Comparison of ENCODE assay signal across 9 mouse cellular contexts in genomic region chr1:194929972-194930355, GRCm38 (mm10). TPM values are rescaled to one million over a fixed set of nuclear protein-coding genes. Genes with fewer than 3 reads are reported as not detected.
DNase-seq lines count a peak whose midpoint lies in the region; ATAC-seq and TF ChIP-seq lines count a peak whose summit lies in the region.
"Had no signal": no experiment of that assay in that cellular context is flagged by ENCODE, and none has a peak within 500 bp of the region (broad histone marks: within the 10 kb centered on the region; RNA-seq: fewer than 3 reads in every experiment).

No protein-coding gene starts in this region.

- no peak overlapping the region for H3K9ac ChIP-seq in heart, embryonic 12.5 days
- no peak overlapping the region for H3K9ac ChIP-seq in lung, postnatal 0 days (replicated peaks; ENCODE audit: low read depth)
- H3K9ac ChIP-seq: midbrain, embryonic 12.5 days had no signal

- no peak overlapping the region for H3K4me3 ChIP-seq in heart, embryonic 12.5 days
- H3K4me3 ChIP-seq in lung, postnatal 0 days (ENCODE audit: low read depth, low read length) = no peak overlapping the region
- H3K4me3 ChIP-seq: midbrain, embryonic 12.5 days had no signal

- H3K36me3 ChIP-seq in heart, embryonic 12.5 days = no peaks in the 10 kb centered on the region
- no peaks in the 10 kb centered on the region for H3K36me3 ChIP-seq in lung, postnatal 0 days (ENCODE audit: insufficient read depth, low read length)
- H3K36me3 ChIP-seq: midbrain, embryonic 12.5 days had no signal

- no peak for ATAC-seq in heart, embryonic 12.5 days (ENCODE audit: insufficient number of reproducible peaks, low FRiP score)
- peak; percentile 83 for ATAC-seq in lung, postnatal 0 days
- ATAC-seq in activated CD4-positive, CD25-positive, alpha-beta regulatory T cell, adult 4 months = no peak

- H3K9me3 ChIP-seq in heart, embryonic 12.5 days (replicated peaks) = no peaks in the 10 kb centered on the region
- H3K9me3 ChIP-seq in lung, postnatal 0 days (ENCODE audit: low read length) = no peaks in the 10 kb centered on the region
- H3K9me3 ChIP-seq: midbrain, embryonic 12.5 days had no signal

- TF ChIP-seq EP300 in lung, postnatal 0 days (IDR thresholded peaks at IDR 0.05) = no peak

- no peaks in the 10 kb centered on the region for H3K27me3 ChIP-seq in heart, embryonic 12.5 days (replicated peaks)
- H3K27me3 ChIP-seq in lung, postnatal 0 days (replicated peaks; ENCODE audit: insufficient read depth, low read length) = no peaks in the 10 kb centered on the region
- H3K27me3 ChIP-seq: midbrain, embryonic 12.5 days had no signal

- no peak overlapping the region for H3K27ac ChIP-seq in heart, embryonic 12.5 days (ENCODE audit: poor library complexity, severe bottlenecking)
- peak overlapping the region; percentile 1; the same call in 1 of the 2 replicates for H3K27ac ChIP-seq in lung, postnatal 0 days (ENCODE audit: low read length)
- H3K27ac ChIP-seq: midbrain, embryonic 12.5 days had no signal

- peak; percentile 71 to 83 for DNase-seq in heart, adult 18-20 months
- peak; percentile 12 for DNase-seq in ZHBTc4 (ENCODE audit: low read depth, low spot score)
- peak; percentile 51 to 63 for DNase-seq in gastrocnemius, adult 8-10 months (ENCODE audit: low spot score in 2 of 2)
- peak; percentile 79 for DNase-seq in lung, postnatal 0 days (ENCODE audit: low spot score)
- no peak for DNase-seq in adrenal gland, postnatal 10 days
- DNase-seq in adrenal gland, postnatal 14 days = no peak

- WGBS in heart, embryonic 12.5 days = 37% methylated on average over 1 of the region's 1 CpGs
- 47% methylated on average over 1 of the region's 1 CpGs for WGBS in lung, postnatal 0 days

- peaks cover 49% of the 10 kb centered on the region for H3K4me1 ChIP-seq in heart, embryonic 12.5 days (replicated peaks)
- H3K4me1 ChIP-seq in lung, postnatal 0 days (ENCODE audit: insufficient read depth, low read depth, low read length) = peaks cover 5% of the 10 kb centered on the region; the same call in 1 of the 2 replicates
- H3K4me1 ChIP-seq: midbrain, embryonic 12.5 days had no signal

- no peak overlapping the region for H3K4me2 ChIP-seq in heart, embryonic 12.5 days
- H3K4me2 ChIP-seq in lung, postnatal 0 days (replicated peaks; ENCODE audit: low read depth, low read length) = no peak overlapping the region
- H3K4me2 ChIP-seq: midbrain, embryonic 12.5 days had no signal

- TF ChIP-seq CTCF in lung, postnatal 0 days (IDR thresholded peaks at IDR 0.05) = no peak

RNA-seq across cellular contexts. Expression of gene Cd34, which starts 8.7 kb away (rescaled TPM):
- 10 to 100 TPM; 76.1 to 78.5 TPM for total RNA-seq in heart, adult 18-20 months (2021)
- polyA plus RNA-seq in heart, embryonic 12.5 days (2016; fragmentation: Nextera tagmentation; extraction: Ambion mirVana) = 86.2 and 91.5 TPM in 2 replicates
- total RNA-seq in gastrocnemius, adult 8-10 months (2022) = 10 to 100 TPM; 25.2 to 34.4 (median 30.6) TPM
- 189 and 199 TPM in 2 replicates for polyA plus RNA-seq in lung, postnatal 0 days (2015; fragmentation: Nextera tagmentation; extraction: Ambion mirVana)
- 100 to 1,000 TPM; 109 to 127 TPM for total RNA-seq in adrenal gland, postnatal 10 days (2021)
- total RNA-seq in adrenal gland, postnatal 14 days (2021) = 79.3 and 95.3 TPM in 2 replicates
- under 1 TPM; 0.26 to 0.48 TPM for polyA plus RNA-seq in activated CD4-positive, CD25-positive, alpha-beta regulatory T cell, adult 4 months (2017; shearing (Covaris generic))

Comparison
In these comparisons a context has a peak if more than half of its experiments do, and no peak if none do; other contexts are left out.
1. DNase-seq: peak in heart, adult 18-20 months (2 of 2), ZHBTc4 (single experiment), gastrocnemius, adult 8-10 months (2 of 2) and lung, postnatal 0 days (single experiment); none in adrenal gland, postnatal 10 days (single experiment) and adrenal gland, postnatal 14 days (single experiment).